Mouse (Mus musculus) stomach, postnatal 0 days (tissue): ENCODE data around the gene Rftn2. TPM values are rescaled to one million over a fixed set of nuclear protein-coding genes. Genes with fewer than 3 reads are reported as not detected.

Experiments
- ATAC-seq: fragments of 200-750 bp; cut with Nextera tagmentation; 2 replicates; pipeline ENCODE4 v1.8.0; 2017; ENCODE audit not compliant: low FRiP score, low TSS enrichment
- DNase-seq: peaks from one replicate; pipeline ENCODE4 v3.0.0-alpha.2; 2016; ENCODE audit warnings: low spot score
- H3K27ac ChIP-seq: fragments of 300-500 bp; sonication (generic); replicated peaks from 2 replicates; pipeline ENCODE4 v1.5.1; 2014; ENCODE audit warnings: mild to moderate bottlenecking, control low read depth
- H3K27me3 ChIP-seq: fragments of 300-500 bp; sonication (generic); 2 replicates; pipeline ENCODE4 v1.6.1; 2014; ENCODE audit warnings: low read length; ENCODE audit not compliant: control insufficient read depth, insufficient read depth
- H3K36me3 ChIP-seq: fragments of 300-500 bp; sonication (generic); 2 replicates; pipeline ENCODE4 v1.6.1; 2014; ENCODE audit warnings: low read length, mixed read lengths; ENCODE audit not compliant: control insufficient read depth, insufficient read depth
- H3K4me1 ChIP-seq: fragments of 300-500 bp; sonication (generic); replicated peaks from 2 replicates; pipeline ENCODE4 v1.6.1; 2014; ENCODE audit warnings: antibody characterized with exemption; ENCODE audit not compliant: control insufficient read depth, insufficient read depth
- H3K4me2 ChIP-seq: fragments of 300-500 bp; sonication (generic); replicated peaks from 2 replicates; pipeline ENCODE4 v1.6.1; 2014; ENCODE audit warnings: low read depth, mild to moderate bottlenecking, control low read depth, moderate library complexity
- H3K4me3 ChIP-seq: fragments of 300-500 bp; sonication (generic); 2 replicates; pipeline ENCODE4 v1.5.1; 2014; ENCODE audit warnings: low read depth, low read length, control low read depth
- H3K9ac ChIP-seq: fragments of 300-500 bp; sonication (generic); 2 replicates; pipeline ENCODE4 v1.6.1; 2014; ENCODE audit warnings: mild to moderate bottlenecking, low read length, control low read depth, mixed read lengths
- H3K9me3 ChIP-seq: fragments of 300-500 bp; sonication (generic); 2 replicates; pipeline ENCODE4 v1.6.1; 2016; ENCODE audit warnings: low read length; ENCODE audit not compliant: control insufficient read depth
- CTCF ChIP-seq: IDR thresholded peaks from 2 replicates; pipeline ENCODE4 v1.5.1; 2016; ENCODE audit warnings: antibody characterized with exemption, low read depth, mild to moderate bottlenecking, moderate library complexity
- EP300 ChIP-seq: optimal IDR thresholded peaks from 2 replicates; pipeline ENCODE3; 2016; ENCODE audit warnings: antibody characterized with exemption
- WGBS: fragments of 180-500 bp; shearing (Covaris S2); extraction: QIAGEN DNeasy Blood & Tissue Kit; methylation state at CpG from one replicate; pipeline ENCODE4 v1.1.7; 2014; 5-methylcytosine and 5-hydroxymethylcytosine counted together
- polyA plus RNA-seq: library from polyadenylated mRNA; unstranded; fragments of >200 nt; fragmentation: Nextera tagmentation; extraction: Ambion mirVana; gene quantifications from 2 replicates; pipeline ENCODE4 v1.2.1, GENCODE M21; 2015

Gene Rftn2
- polyA plus RNA-seq, 1 experiment from 2014 or later, result 3.0 TPM

- Histone ChIP-seq H3K4me3 (no peak overlapping the region), H3K9ac (no peak overlapping the region), H3K27me3 (no peaks in the 10 kb centered on the region), H3K9me3 (no peaks in the 10 kb centered on the region), H3K27ac (no peak overlapping the region), H3K36me3 (no peaks in the 10 kb centered on the region; the same call in 1 of the 2 replicates), H3K4me2 (no peak overlapping the region), H3K4me1 (no peaks in the 10 kb centered on the region)
- WGBS, result 52% methylated on average over 11 of the region's 11 CpGs
- DNase-seq (no peak), ATAC-seq (no peak)
- TF ChIP-seq CTCF, result no peak
- TF ChIP-seq EP300, result no peak
Observed at GRCm38 (mm10) chr1:55215185-55215813, 11.3 kb downstream of the Rftn2 start.

- 62% methylated on average over 6 of the region's 6 CpGs for WGBS
- H3K4me3 ChIP-seq, result no peak overlapping the region
- H3K27me3 ChIP-seq, result no peaks in the 10 kb centered on the region
- H3K36me3 ChIP-seq, result no peaks in the 10 kb centered on the region; the same call in 1 of the 2 replicates
- ATAC-seq (no peak), DNase-seq (no peak)
- H3K9me3 ChIP-seq, result no peaks in the 10 kb centered on the region
- H3K4me2 ChIP-seq, result no peak overlapping the region
- H3K27ac ChIP-seq, result no peak overlapping the region
- no peak for TF ChIP-seq EP300
- no peak for TF ChIP-seq CTCF
- no peaks in the 10 kb centered on the region for H3K4me1 ChIP-seq
- H3K9ac ChIP-seq, result no peak overlapping the region
Observed at GRCm38 (mm10) chr1:55213936-55214335, 12.6 kb downstream of the Rftn2 start.

- whole genome bisulfite sequencing, result 28% methylated on average over 6 of the region's 6 CpGs
- no peak overlapping the region for H3K4me2 ChIP-seq
- no peak for DNase-seq
Observed at GRCm38 (mm10) chr1:55213475-55213874, 13.1 kb downstream of the Rftn2 start.

GRCm38 (mm10) chr1:55212771-55213170, 13.8 kb downstream of the Rftn2 start:
- no peaks in the 10 kb centered on the region; the same call in 1 of the 2 replicates for H3K36me3 ChIP-seq
- ATAC-seq, result no peak
- WGBS, result 70% methylated on average over 4 of the region's 4 CpGs
- TF ChIP-seq CTCF (0 out of 2 replicates have a peak, but pooled peaks have one; percentile 4), EP300 (no peak)
- H3K27ac ChIP-seq, result no peak overlapping the region
- no peak overlapping the region for H3K9ac ChIP-seq
- no peak for DNase-seq
- no peak overlapping the region for H3K4me2 ChIP-seq
- no peaks in the 10 kb centered on the region for H3K9me3 ChIP-seq
- H3K4me3 ChIP-seq, result no peak overlapping the region
- H3K27me3 ChIP-seq, result no peaks in the 10 kb centered on the region
- H3K4me1 ChIP-seq, result no peaks in the 10 kb centered on the region

More at GRCm38 (mm10) chr1:55213475-55213874, 13.1 kb downstream of the Rftn2 start:
- peak; percentile 75 for ATAC-seq
- Histone ChIP-seq H3K9ac (no peak overlapping the region), H3K27me3 (no peaks in the 10 kb centered on the region), H3K4me3 (no peak overlapping the region), H3K4me1 (no peaks in the 10 kb centered on the region), H3K27ac (no peak overlapping the region), H3K9me3 (no peaks in the 10 kb centered on the region), H3K36me3 (no peaks in the 10 kb centered on the region; the same call in 1 of the 2 replicates)
- TF ChIP-seq CTCF, result no peak
- no peak for TF ChIP-seq EP300

- no peak for ATAC-seq
- no peak for TF ChIP-seq CTCF
- TF ChIP-seq EP300, result no peak
Observed at GRCm38 (mm10) chr1:55211081-55211480, 15.5 kb downstream of the Rftn2 start.

GRCm38 (mm10) chr1:55210202-55210965, 16.2 kb downstream of the Rftn2 start:
- Histone ChIP-seq H3K4me3 (no peak overlapping the region), H3K27ac (no peak overlapping the region; the same call in 1 of the 2 replicates)
- no peak for ATAC-seq

More at GRCm38 (mm10) chr1:55211081-55211480, 15.5 kb downstream of the Rftn2 start:
- H3K4me1 ChIP-seq, result no peaks in the 10 kb centered on the region
- no peak overlapping the region for H3K4me3 ChIP-seq
- DNase-seq, result no peak
- no peak overlapping the region for H3K27ac ChIP-seq
- H3K9me3 ChIP-seq, result no peaks in the 10 kb centered on the region
- no peaks in the 10 kb centered on the region; the same call in 1 of the 2 replicates for H3K36me3 ChIP-seq
- no peaks in the 10 kb centered on the region for H3K27me3 ChIP-seq
- H3K4me2 ChIP-seq, result no peak overlapping the region
- no peak overlapping the region for H3K9ac ChIP-seq
- 82% methylated on average over 8 of the region's 8 CpGs for WGBS

More at GRCm38 (mm10) chr1:55210202-55210965, 16.2 kb downstream of the Rftn2 start:
- Histone ChIP-seq H3K4me1 (no peaks in the 10 kb centered on the region), H3K9ac (no peak overlapping the region), H3K27me3 (no peaks in the 10 kb centered on the region), H3K36me3 (no peaks in the 10 kb centered on the region; the same call in 1 of the 2 replicates), H3K4me2 (no peak overlapping the region), H3K9me3 (no peaks in the 10 kb centered on the region)
- DNase-seq, result peak; percentile 32
- WGBS, result 45% methylated on average over 12 of the region's 12 CpGs
- no peak for TF ChIP-seq EP300
- TF ChIP-seq CTCF, result no peak
